Mouse (Mus musculus) liver, embryonic 18 days (tissue): ENCODE results near the gene Sh3bp2. TPM values are rescaled to one million over a fixed set of nuclear protein-coding genes. Genes with fewer than 3 reads are reported as not detected.

Source experiments
- polyA plus RNA-seq: library from polyadenylated mRNA; depleted of rRNA; stranded (reverse); fragments of >200 nt; gene quantifications from 2 replicates; pipeline ENCODE4 v1.2.3, GENCODE M21; 2012; rRNA removed

The Sh3bp2 gene
- 6.1 and 7.6 TPM in 2 replicates for polyA plus RNA-seq

GRCm38 (mm10) chr5:34525663-34526476 is at the start of gene Sh3bp2:
Gene Sh3bp2, plus strand, starts transcription at chr5:34525838.

GRCm38 (mm10) chr5:34513466-34514217 is 12.0 kb upstream of the Sh3bp2 start, which contains the start of gene Tnip2:
Gene Tnip2, minus strand, starts transcription at chr5:34513991.

GRCm38 (mm10) chr5:34573268-34574221 is 47.9 kb downstream of the Sh3bp2 start, which contains the start of gene Add1:
Gene Add1, plus strand, starts transcription at chr5:34573664.

Other genes with a start within 250 kb of the Sh3bp2 start
- gene Zfyve28, start 237.4 kb upstream of the Sh3bp2 start, polyA plus RNA-seq, result 0.06 and 0.08 TPM in 2 replicates
- not detected in 2 replicates for gene Cfap99, start 237.2 kb upstream of the Sh3bp2 start, polyA plus RNA-seq
- gene Rnf4, start 189.5 kb upstream of the Sh3bp2 start, polyA plus RNA-seq, result 51.7 and 55.0 TPM in 2 replicates
- gene Fam193a, start 155.9 kb upstream of the Sh3bp2 start, polyA plus RNA-seq, result 5.2 and 7.4 TPM in 2 replicates
- 6.5 and 7.0 TPM in 2 replicates for gene Tnip2, start 11.8 kb upstream of the Sh3bp2 start, polyA plus RNA-seq
- 75.0 and 79.9 TPM in 2 replicates for gene Add1, start 47.8 kb downstream of the Sh3bp2 start, polyA plus RNA-seq
- 33.4 and 40.0 TPM in 2 replicates for gene Mfsd10, start 111.4 kb downstream of the Sh3bp2 start, polyA plus RNA-seq
- 8.4 and 9.1 TPM in 2 replicates for gene Nop14, start 134.3 kb downstream of the Sh3bp2 start, polyA plus RNA-seq
- gene Grk4, start 134.5 kb downstream of the Sh3bp2 start, polyA plus RNA-seq, result 0.52 and 0.68 TPM in 2 replicates
- gene Htt, start 235.9 kb downstream of the Sh3bp2 start, polyA plus RNA-seq, result 3.8 and 4.8 TPM in 2 replicates